ENCODE assay signal across 17 mouse cellular contexts in genomic region chr5:74682735-74683134, GRCm38 (mm10).
"Had no signal": no experiment of that assay in that cellular context is flagged by ENCODE, and none has a peak within 500 bp of the region (broad histone marks: within the 10 kb centered on the region; RNA-seq: fewer than 3 reads in every experiment).

No protein-coding gene starts in this region.

- H3K4me1 ChIP-seq: kidney, embryonic 15.5 days; liver, embryonic 13.5 days; stomach, embryonic 15.5 days had no signal

- H3K36me3 ChIP-seq: kidney, embryonic 15.5 days; liver, embryonic 13.5 days; midbrain, embryonic 12.5 days; midbrain, embryonic 15.5 days; neural tube, embryonic 13.5 days; stomach, embryonic 15.5 days had no signal

- ATAC-seq: midbrain, embryonic 15.5 days had no signal

- H3K9ac ChIP-seq: kidney, embryonic 15.5 days; liver, embryonic 13.5 days; midbrain, embryonic 12.5 days; midbrain, embryonic 15.5 days; neural tube, embryonic 13.5 days; stomach, embryonic 15.5 days had no signal

- DNase-seq: kidney, postnatal 10 days; kidney, postnatal 36 days; layer of hippocampus, postnatal 36 days; liver, embryonic 13.5 days; lung, adult 2 months; lung, postnatal 14 days; lung, postnatal 4 days; retina, postnatal 1 day; right cerebral cortex, postnatal 25 days; spleen, adult 18-20 months; thymus, postnatal 25 days had no signal

- H3K9me3 ChIP-seq: kidney, embryonic 15.5 days; liver, embryonic 13.5 days; midbrain, embryonic 12.5 days; midbrain, embryonic 15.5 days; neural tube, embryonic 13.5 days; stomach, embryonic 15.5 days had no signal

- H3K4me2 ChIP-seq: kidney, embryonic 15.5 days; liver, embryonic 13.5 days; midbrain, embryonic 12.5 days; midbrain, embryonic 15.5 days; neural tube, embryonic 13.5 days; stomach, embryonic 15.5 days had no signal

- H3K27me3 ChIP-seq: kidney, embryonic 15.5 days; liver, embryonic 13.5 days; midbrain, embryonic 15.5 days; neural tube, embryonic 13.5 days; stomach, embryonic 15.5 days had no signal

- H3K27ac ChIP-seq: kidney, embryonic 15.5 days; left cerebral cortex, adult 2 months; liver, embryonic 13.5 days; midbrain, embryonic 12.5 days; midbrain, embryonic 15.5 days; neural tube, embryonic 13.5 days; stomach, embryonic 15.5 days had no signal

- H3K4me3 ChIP-seq: kidney, embryonic 15.5 days; left cerebral cortex, adult 2 months; liver, embryonic 13.5 days; midbrain, embryonic 12.5 days; midbrain, embryonic 15.5 days; neural tube, embryonic 13.5 days; stomach, embryonic 15.5 days had no signal
